Mouse (Mus musculus) embryonic fibroblast, embryonic 13.5 days (primary cell): Measurements from ENCODE around the gene Cd300lg.

ENCODE experiments used
- CTCF ChIP-seq: IDR thresholded peaks from 2 replicates; pipeline ENCODE4 v1.5.1; 2011; ENCODE audit warnings: mild to moderate bottlenecking, control low read depth, low read length, moderate library complexity, borderline replicate concordance; ENCODE audit not compliant: insufficient read depth
- POLR2A ChIP-seq: IDR thresholded peaks from 2 replicates; pipeline ENCODE4 v1.6.1; 2011; ENCODE audit warnings: low read depth, mild to moderate bottlenecking, control low read depth, low read length, moderate library complexity

GRCm38 (mm10) chr11:102095676-102096075 lies 54.4 kb downstream of the Cd300lg start:
- TF ChIP-seq POLR2A: no peak
- no peak for TF ChIP-seq CTCF
